Mouse (Mus musculus) olfactory bulb, adult 2 months (tissue): ENCODE results near the gene Shisa7.

Experiments
- CTCF ChIP-seq: fragments of 200-500 bp; IDR thresholded peaks from 2 replicates; pipeline ENCODE4 v1.5.1; 2012; ENCODE audit warnings: low read depth, mild to moderate bottlenecking, low read length, moderate library complexity; ENCODE audit not compliant: insufficient read depth
- POLR2A ChIP-seq: fragments of 200-500 bp; IDR thresholded peaks from 2 replicates; pipeline ENCODE4 v1.6.1; 2012; ENCODE audit warnings: mild to moderate bottlenecking, low read depth, low read length, moderate library complexity; ENCODE audit not compliant: insufficient read depth

DNA sequence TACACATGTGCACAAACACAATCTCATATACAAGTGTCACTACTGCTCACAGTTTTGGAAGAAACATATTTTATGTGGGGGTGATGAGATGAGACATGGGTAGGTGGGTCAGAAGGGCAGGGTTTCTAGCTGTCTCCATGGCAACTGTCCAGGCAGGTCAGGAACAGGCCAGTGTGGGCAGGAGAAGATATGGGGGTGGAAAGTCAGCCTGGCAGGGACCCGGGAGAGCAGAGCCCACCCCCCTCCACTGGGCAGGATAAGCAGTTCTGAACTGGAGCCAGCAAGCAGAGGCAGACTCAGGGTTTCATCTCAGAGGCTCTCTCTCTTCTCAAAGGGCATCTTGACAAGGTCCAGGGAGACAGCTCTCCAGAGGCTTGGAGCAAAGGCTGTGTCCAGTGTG, 6.9 kb downstream of the Shisa7 start:
- TF ChIP-seq CTCF (no peak), POLR2A (no peak)
